Mouse (Mus musculus): ENCODE measurements around the gene Gm3453. TPM values are rescaled to one million over a fixed set of nuclear protein-coding genes. Genes with fewer than 3 reads are reported as not detected.

Gm3453 gene
- 0.09 TPM in 1 of 2 replicates, not detected in the other for polyA plus RNA-seq (2012)

GRCm38 (mm10) chr14:5979037-5979436 is at the start of gene Gm3453:
Gene Gm3453 (minus strand): TSS chr14:5979137.

DNA sequence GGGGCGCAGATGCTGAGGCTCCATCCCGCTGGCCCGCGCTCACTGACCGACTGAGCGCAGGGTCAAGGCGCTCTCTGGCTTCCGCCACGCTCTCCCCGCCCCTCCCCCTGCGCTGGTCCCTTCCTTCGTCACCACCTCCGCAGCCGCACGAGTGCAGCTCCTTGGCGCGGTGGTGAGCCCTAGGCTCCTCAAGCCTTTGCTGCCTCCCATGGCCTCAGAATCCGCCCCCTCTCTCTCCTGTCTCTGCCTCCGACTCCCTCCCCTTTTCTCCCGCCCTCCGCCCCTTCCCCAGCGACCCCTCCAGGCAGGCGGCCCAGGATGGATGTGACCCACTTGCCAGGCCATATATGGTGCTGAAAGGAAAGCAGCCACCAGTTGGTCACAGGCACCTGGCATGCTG is 17.3 kb downstream of the Gm3453 start, which contains the start of gene Gm3248:
Gm3248 (minus strand) TSS at position 111 of the 400 bp plus-strand sequence.

Other genes with a start within 250 kb of the Gm3453 start
- gene Gm3373, start 237.6 kb downstream of the Gm3453 start, polyA plus RNA-seq (2012) = not detected in 2 replicates
- gene Gm3383, start 171.2 kb downstream of the Gm3453 start, polyA plus RNA-seq (2012) = not detected in 2 replicates
- not detected in 2 replicates for gene Gm3424, start 148.8 kb downstream of the Gm3453 start, polyA plus RNA-seq (2012)
- not detected in 2 replicates for gene Gm8237, start 98.8 kb downstream of the Gm3453 start, polyA plus RNA-seq (2012)
- gene Gm3248, start 17.4 kb downstream of the Gm3453 start, polyA plus RNA-seq (2012) = not detected in 2 replicates
- not detected in 2 replicates for gene Gm6337, start 79.1 kb upstream of the Gm3453 start, polyA plus RNA-seq (2012)
- gene Gm8206, start 114.8 kb upstream of the Gm3453 start, polyA plus RNA-seq (2012) = 0.22 TPM in 1 of 2 replicates, not detected in the other
- gene Gm3468, start 129.5 kb upstream of the Gm3453 start, polyA plus RNA-seq (2012) = 0.09 TPM in 1 of 2 replicates, not detected in the other
- gene Gm3476, start 146.7 kb upstream of the Gm3453 start, polyA plus RNA-seq (2012) = not detected in 2 replicates
- gene Gm21560, start 240.2 kb upstream of the Gm3453 start, polyA plus RNA-seq (2012) = not detected in 2 replicates